26 mouse cellular contexts compared by ENCODE assay signal in genomic region chr13:55672711-55673110, GRCm38 (mm10). TPM values are rescaled to one million over a fixed set of nuclear protein-coding genes. Genes with fewer than 3 reads are reported as not detected.
DNase-seq lines count a peak whose midpoint lies in the region; ATAC-seq and TF ChIP-seq lines count a peak whose summit lies in the region.
"Had no signal": no experiment of that assay in that cellular context is flagged by ENCODE, and none has a peak within 500 bp of the region (broad histone marks: within the 10 kb centered on the region; RNA-seq: fewer than 3 reads in every experiment).

No protein-coding gene starts in this region.

- TF ChIP-seq CTCF in spleen, adult 2 months (IDR thresholded peaks at IDR 0.05; ENCODE audit: extremely low read depth, insufficient read depth, insufficient read length, insufficient replicate concordance) = no peak

- no peak for DNase-seq in spleen, adult 2 months (ENCODE audit: low read depth in 1 of 2, low spot score in 2 of 2)
- DNase-seq in spleen, postnatal 36 days (ENCODE audit: low spot score in 2 of 2) = no peak
- peak; percentile 64 for DNase-seq in CD4-positive, CD25-positive, alpha-beta regulatory T cell, adult 2 months (ENCODE audit: low read depth, low spot score)
- DNase-seq in naive thymus-derived CD4-positive, alpha-beta T cell, adult 2 months (ENCODE audit: low read depth) = peak; percentile 66
- no peak for DNase-seq in urinary bladder, adult 18-20 months (ENCODE audit: low spot score in 2 of 2)
- no peak for DNase-seq in Muller cell, postnatal 12 days (ENCODE audit: inconsistent ontology term)
- DNase-seq: adrenal gland, postnatal 10 days; adrenal gland, postnatal 36 days; B cell, adult 2 months; cerebellum, adult 18-20 months; cerebellum, adult 9-10 months; cerebellum, postnatal 14 days; gastrocnemius, postnatal 10 days; gastrocnemius, postnatal 36 days; heart, postnatal 10 days; heart, postnatal 36 days had no signal

- H3K27me3 ChIP-seq in spleen, adult 2 months (ENCODE audit: control insufficient read depth, insufficient read depth, low read length) = no peaks in the 10 kb centered on the region
- H3K27me3 ChIP-seq: CH12.LX; forebrain, embryonic 13.5 days; heart, embryonic 12.5 days; heart, embryonic 15.5 days; hindbrain, embryonic 15.5 days had no signal

- WGBS in spleen, adult 2 months = 77% methylated on average over 6 of the region's 6 CpGs

- H3K36me3 ChIP-seq in spleen, adult 2 months (ENCODE audit: control insufficient read depth, insufficient read depth, low read length) = peaks cover 43% of the 10 kb centered on the region

- H3K4me3 ChIP-seq in spleen, adult 2 months (ENCODE audit: extremely low read depth, insufficient read depth, insufficient read length) = no peak overlapping the region
- H3K4me3 ChIP-seq: forebrain, embryonic 10.5 days; forebrain, embryonic 13.5 days; heart, embryonic 12.5 days; heart, embryonic 15.5 days; hindbrain, embryonic 10.5 days; hindbrain, embryonic 15.5 days had no signal

- H3K4me1 ChIP-seq in spleen, adult 2 months (ENCODE audit: control insufficient read depth, insufficient read depth, insufficient read length) = no peaks in the 10 kb centered on the region
- H3K4me1 ChIP-seq: forebrain, embryonic 10.5 days; forebrain, embryonic 13.5 days; heart, embryonic 12.5 days; heart, embryonic 15.5 days; hindbrain, embryonic 10.5 days; hindbrain, embryonic 15.5 days had no signal

- TF ChIP-seq POLR2A in spleen, adult 2 months (IDR thresholded peaks at IDR 0.05; ENCODE audit: low read depth, low read length) = no peak

- peak overlapping the region; percentile 52 for H3K27ac ChIP-seq in spleen, adult 2 months (ENCODE audit: insufficient read depth, low read length)
- H3K27ac ChIP-seq: forebrain, embryonic 10.5 days; forebrain, embryonic 13.5 days; heart, embryonic 15.5 days; hindbrain, embryonic 10.5 days; hindbrain, embryonic 15.5 days had no signal

- peak; percentile 78 for ATAC-seq in activated CD4-positive, CD25-positive, alpha-beta regulatory T cell, adult 4 months
- ATAC-seq: forebrain, embryonic 13.5 days; forebrain, embryonic 16.5 days; intestine, embryonic 16.5 days had no signal

RNA-seq across cellular contexts. Expression of gene B230219D22Rik, which starts 20.2 kb away (rescaled TPM):
- 16.2 and 18.2 TPM in 2 replicates for polyA plus RNA-seq in spleen, adult 2 months (2012; rRNA removed)
- polyA plus RNA-seq in activated CD4-positive, CD25-positive, alpha-beta regulatory T cell, adult 4 months (2017; shearing (Covaris generic)) = 10 to 100 TPM; 12.9 to 15.2 TPM

RNA-seq across cellular contexts. Expression of gene Ddx46, which starts 37.9 kb away (rescaled TPM):
- 10.4 and 12.3 TPM in 2 replicates for polyA plus RNA-seq in spleen, adult 2 months (2012; rRNA removed)
- 10 to 100 TPM; 59.1 to 64.8 TPM for polyA plus RNA-seq in activated CD4-positive, CD25-positive, alpha-beta regulatory T cell, adult 4 months (2017; shearing (Covaris generic))

RNA-seq across cellular contexts. Expression of gene Txndc15, which starts 41.7 kb away (rescaled TPM):
- polyA plus RNA-seq in spleen, adult 2 months (2012; rRNA removed) = 18.6 and 21.2 TPM in 2 replicates
- polyA plus RNA-seq in activated CD4-positive, CD25-positive, alpha-beta regulatory T cell, adult 4 months (2017; shearing (Covaris generic)) = 10 to 100 TPM; 31.4 to 31.5 TPM

RNA-seq across cellular contexts. Expression of gene Caml, which starts 49.9 kb away (rescaled TPM):
- 7.6 and 8.5 TPM in 2 replicates for polyA plus RNA-seq in spleen, adult 2 months (2012; rRNA removed)
- 10 to 100 TPM; 31.7 to 39.9 TPM for polyA plus RNA-seq in activated CD4-positive, CD25-positive, alpha-beta regulatory T cell, adult 4 months (2017; shearing (Covaris generic))

RNA-seq across cellular contexts. Expression of gene Pcbd2, which starts 54.5 kb away (rescaled TPM):
- 14.1 and 23.5 TPM in 2 replicates for polyA plus RNA-seq in spleen, adult 2 months (2012; rRNA removed)
- 10 to 100 TPM; 11.9 to 15.1 TPM for polyA plus RNA-seq in activated CD4-positive, CD25-positive, alpha-beta regulatory T cell, adult 4 months (2017; shearing (Covaris generic))

Comparison
In these comparisons a context has a peak if more than half of its experiments do, and no peak if none do; other contexts are left out.
1. DNase-seq: peak in CD4-positive, CD25-positive, alpha-beta regulatory T cell, adult 2 months (single experiment) and naive thymus-derived CD4-positive, alpha-beta T cell, adult 2 months (single experiment); none in spleen, adult 2 months (0 of 2), spleen, postnatal 36 days (0 of 2), urinary bladder, adult 18-20 months (0 of 2) and Muller cell, postnatal 12 days (single experiment).